Mouse (Mus musculus) layer of hippocampus, adult 18-20 months (tissue): ENCODE measurements at regions not wholly inside any gene's neighbourhood (a gene's known extent, or its start where the extent isn't known, plus 50 kb on each side); places are given as distances from the start of the nearest gene placed in this dataset.

Experiments
- DNase-seq, 2 experiments: peaks; one replicate each; pipeline ENCODE4 v3.0.0; 2022; ENCODE audit warnings: low spot score in 2 of 2

GRCm38 (mm10) chr12:48680957-48681356 is 701.5 kb upstream of the Foxg1 start:
- DNase-seq: peak in 1 of 2 experiments; percentile 18

- DNase-seq: no peak
These were observed 676.5 kb upstream of the Foxg1 start for GRCm38 (mm10) chr12:48705963-48706362.

- DNase-seq: no peak
These were observed 668.8 kb upstream of the Foxg1 start for GRCm38 (mm10) chr12:48713646-48714045.

- no peak for DNase-seq
These were observed 652.6 kb upstream of the Foxg1 start for GRCm38 (mm10) chr12:48729851-48730250.

- no peak for DNase-seq
These were observed 623.6 kb upstream of the Foxg1 start for GRCm38 (mm10) chr12:48758805-48759396.
